Mouse (Mus musculus) midbrain, postnatal 0 days (tissue): ENCODE measurements at regions not wholly inside any gene's neighbourhood (a gene's known extent, or its start where the extent isn't known, plus 50 kb on each side); places are given as distances from the start of the nearest gene placed in this dataset.

Experiments used
- ATAC-seq: fragments of 200-750 bp; cut with Nextera tagmentation; 2 replicates; pipeline ENCODE4 v1.8.0; 2017; ENCODE audit warnings: moderate number of reproducible peaks, mild to moderate bottlenecking, moderate TSS enrichment, moderate library complexity; ENCODE audit not compliant: low FRiP score
- DNase-seq: peaks from one replicate; pipeline ENCODE4 v3.0.0-alpha.2; 2015; ENCODE audit warnings: low spot score
- H3K27ac ChIP-seq: fragments of 300-500 bp; sonication (generic); 2 replicates; pipeline ENCODE4 v1.5.1; 2014; ENCODE audit warnings: low read depth, mild to moderate bottlenecking, low read length, mixed read lengths
- H3K27me3 ChIP-seq: fragments of 300-500 bp; sonication (generic); 2 replicates; pipeline ENCODE4 v1.6.1; 2014; ENCODE audit warnings: low read length, control low read depth, mixed read lengths; ENCODE audit not compliant: insufficient read depth
- H3K36me3 ChIP-seq: fragments of 300-500 bp; sonication (generic); 2 replicates; pipeline ENCODE4 v1.6.1; 2014; ENCODE audit warnings: low read length, control low read depth, mixed read lengths; ENCODE audit not compliant: insufficient read depth
- H3K4me1 ChIP-seq: fragments of 300-500 bp; sonication (generic); 2 replicates; pipeline ENCODE4 v1.6.1; 2014; ENCODE audit warnings: mild to moderate bottlenecking, control low read depth, antibody characterized with exemption, low read length, mixed read lengths; ENCODE audit not compliant: insufficient read depth
- H3K4me2 ChIP-seq: fragments of 300-500 bp; sonication (generic); 2 replicates; pipeline ENCODE4 v1.6.1; 2014; ENCODE audit warnings: low read depth, mild to moderate bottlenecking, low read length, mixed read lengths; ENCODE audit not compliant: poor library complexity, severe bottlenecking
- H3K4me3 ChIP-seq: fragments of 300-500 bp; sonication (generic); 2 replicates; pipeline ENCODE4 v1.5.1; 2014; ENCODE audit warnings: low read depth, mild to moderate bottlenecking, low read length, moderate library complexity
- H3K9ac ChIP-seq: fragments of 300-500 bp; sonication (generic); replicated peaks from 2 replicates; pipeline ENCODE4 v1.6.1; 2014; ENCODE audit warnings: mild to moderate bottlenecking, low read length, moderate library complexity, mixed read lengths; ENCODE audit not compliant: poor library complexity, severe bottlenecking
- H3K9me3 ChIP-seq: fragments of 300-500 bp; sonication (generic); 2 replicates; pipeline ENCODE4 v1.6.1; 2016; ENCODE audit warnings: low read length, control low read depth
- CTCF ChIP-seq: IDR thresholded peaks from 2 replicates; pipeline ENCODE4 v1.5.1; 2016; ENCODE audit warnings: antibody characterized with exemption, mild to moderate bottlenecking
- WGBS: fragments of 180-500 bp; shearing (Covaris S2); extraction: QIAGEN DNeasy Blood & Tissue Kit; methylation state at CpG from one replicate; pipeline ENCODE4 v1.1.7; 2014; 5-methylcytosine and 5-hydroxymethylcytosine counted together

- no peaks in the 10 kb centered on the region for H3K4me1 ChIP-seq
- H3K4me3 ChIP-seq: no peak overlapping the region
- H3K4me2 ChIP-seq: no peak overlapping the region
- H3K27ac ChIP-seq: no peak overlapping the region
- H3K9me3 ChIP-seq: no peaks in the 10 kb centered on the region
- WGBS: 59% methylated on average over 10 of the region's 10 CpGs
- no peak for TF ChIP-seq CTCF
- no peak overlapping the region for H3K9ac ChIP-seq
- DNase-seq: no peak
- ATAC-seq: no peak
- H3K27me3 ChIP-seq: no peaks in the 10 kb centered on the region
- H3K36me3 ChIP-seq: no peaks in the 10 kb centered on the region
Observed at GRCm38 (mm10) chr4:106133746-106134730, 182.0 kb upstream of the Usp24 start.

- H3K4me2 ChIP-seq: no peak overlapping the region
- H3K27me3 ChIP-seq: no peaks in the 10 kb centered on the region
- no peak overlapping the region for H3K27ac ChIP-seq
- no peaks in the 10 kb centered on the region for H3K9me3 ChIP-seq
- no peak overlapping the region for H3K4me3 ChIP-seq
- H3K36me3 ChIP-seq: no peaks in the 10 kb centered on the region
- H3K4me1 ChIP-seq: no peaks in the 10 kb centered on the region
- TF ChIP-seq CTCF: no peak
- 88% methylated on average over 4 of the region's 4 CpGs for WGBS
- ATAC-seq: no peak
- H3K9ac ChIP-seq: no peak overlapping the region
- no peak for DNase-seq
Observed at GRCm38 (mm10) chr4:106142741-106143140, 173.3 kb upstream of the Usp24 start.

GRCm38 (mm10) chr4:106144351-106145116 is 171.5 kb upstream of the Usp24 start:
- H3K4me3 ChIP-seq: no peak overlapping the region
- no peaks in the 10 kb centered on the region for H3K9me3 ChIP-seq
- H3K27me3 ChIP-seq: no peaks in the 10 kb centered on the region
- WGBS: 84% methylated on average over 7 of the region's 7 CpGs
- no peaks in the 10 kb centered on the region for H3K4me1 ChIP-seq
- no peak overlapping the region for H3K9ac ChIP-seq
- TF ChIP-seq CTCF: peak; percentile 12; the same call in 1 of the 2 replicates
- no peak overlapping the region for H3K27ac ChIP-seq
- no peaks in the 10 kb centered on the region for H3K36me3 ChIP-seq
- ATAC-seq (no peak), DNase-seq (no peak)
- no peak overlapping the region for H3K4me2 ChIP-seq

- no peaks in the 10 kb centered on the region for H3K27me3 ChIP-seq
- peak; percentile 54 for DNase-seq
- H3K4me1 ChIP-seq: no peaks in the 10 kb centered on the region
- no peaks in the 10 kb centered on the region for H3K36me3 ChIP-seq
- H3K9ac ChIP-seq: no peak overlapping the region
- TF ChIP-seq CTCF: no peak
- no peak for ATAC-seq
- no peak overlapping the region for H3K4me2 ChIP-seq
- H3K27ac ChIP-seq: no peak overlapping the region
- H3K4me3 ChIP-seq: no peak overlapping the region
- no peaks in the 10 kb centered on the region for H3K9me3 ChIP-seq
- 58% methylated on average over 3 of the region's 3 CpGs for WGBS
Observed at GRCm38 (mm10) chr4:106146919-106147460, 169.0 kb upstream of the Usp24 start.

GRCm38 (mm10) chr4:106148866-106149265 is 167.1 kb upstream of the Usp24 start:
- Histone ChIP-seq H3K4me3 (no peak overlapping the region), H3K27ac (no peak overlapping the region), H3K36me3 (no peaks in the 10 kb centered on the region), H3K27me3 (no peaks in the 10 kb centered on the region), H3K9me3 (no peaks in the 10 kb centered on the region), H3K9ac (no peak overlapping the region), H3K4me2 (no peak overlapping the region), H3K4me1 (no peaks in the 10 kb centered on the region)
- no peak for TF ChIP-seq CTCF
- no peak for DNase-seq
- WGBS: 95% methylated on average over 3 of the region's 3 CpGs
- ATAC-seq: no peak
